Mouse (Mus musculus) embryonic facial prominence, embryonic 11.5 days (tissue): Measurements from ENCODE around the gene Lat2. TPM values are rescaled to one million over a fixed set of nuclear protein-coding genes. Genes with fewer than 3 reads are reported as not detected.

Experiments used
- ATAC-seq: fragments of 200-750 bp; cut with Nextera tagmentation; replicated peaks from 2 replicates; pipeline ENCODE4 v1.8.0; 2017; ENCODE audit warnings: low read depth; ENCODE audit not compliant: insufficient number of reproducible peaks, low FRiP score, low TSS enrichment
- DNase-seq: peaks from one replicate; pipeline ENCODE4 v3.0.0-alpha.2; 2015; ENCODE audit warnings: low spot score
- H3K27ac ChIP-seq: fragments of 300-500 bp; sonication (generic); replicated peaks from 2 replicates; pipeline ENCODE4 v1.5.1; 2014; ENCODE audit warnings: mild to moderate bottlenecking, low read depth, low read length, control low read depth
- H3K27me3 ChIP-seq: fragments of 300-500 bp; sonication (generic); 2 replicates; pipeline ENCODE4 v1.6.1; 2014; ENCODE audit warnings: mild to moderate bottlenecking, low read length, moderate library complexity, mixed read lengths; ENCODE audit not compliant: control insufficient read depth, insufficient read depth
- H3K36me3 ChIP-seq: fragments of 300-500 bp; sonication (generic); replicated peaks from 2 replicates; pipeline ENCODE4 v1.6.1; 2014; ENCODE audit warnings: low read depth, mild to moderate bottlenecking, low read length, moderate library complexity, mixed read lengths; ENCODE audit not compliant: control insufficient read depth, insufficient read depth
- H3K4me1 ChIP-seq: fragments of 300-500 bp; sonication (generic); 2 replicates; pipeline ENCODE4 v1.6.1; 2014; ENCODE audit warnings: low read length, mixed read lengths; ENCODE audit not compliant: control insufficient read depth, insufficient read depth
- H3K4me2 ChIP-seq: fragments of 300-500 bp; sonication (generic); 2 replicates; pipeline ENCODE4 v1.6.1; 2014; ENCODE audit warnings: low read depth, mild to moderate bottlenecking, control low read depth, low read length, moderate library complexity
- H3K4me3 ChIP-seq: fragments of 300-500 bp; sonication (generic); 2 replicates; pipeline ENCODE4 v1.5.1; 2014; ENCODE audit warnings: low read depth, low read length, control low read depth
- H3K9ac ChIP-seq: fragments of 300-500 bp; sonication (generic); replicated peaks from 2 replicates; pipeline ENCODE4 v1.6.1; 2014; ENCODE audit warnings: mild to moderate bottlenecking, control low read depth, low read length
- H3K9me3 ChIP-seq: fragments of 300-500 bp; sonication (generic); replicated peaks from 2 replicates; pipeline ENCODE4 v1.6.1; 2016; ENCODE audit warnings: mild to moderate bottlenecking, low read length, inconsistent platforms, mixed read lengths; ENCODE audit not compliant: control insufficient read depth
- WGBS: fragments of 180-500 bp; shearing (Covaris S2); extraction: QIAGEN DNeasy Blood & Tissue Kit; methylation state at CpG from one replicate; pipeline ENCODE4 v1.1.7; 2014; 5-methylcytosine and 5-hydroxymethylcytosine counted together
- polyA plus RNA-seq: library from polyadenylated mRNA; unstranded; fragments of >200 nt; fragmentation: Nextera tagmentation; extraction: Ambion mirVana; gene quantifications from 2 replicates; pipeline ENCODE4 v1.2.1, GENCODE M21; 2014

Lat2 gene
- polyA plus RNA-seq, 1 experiment from 2014 or later = 0.77 TPM

DNA sequence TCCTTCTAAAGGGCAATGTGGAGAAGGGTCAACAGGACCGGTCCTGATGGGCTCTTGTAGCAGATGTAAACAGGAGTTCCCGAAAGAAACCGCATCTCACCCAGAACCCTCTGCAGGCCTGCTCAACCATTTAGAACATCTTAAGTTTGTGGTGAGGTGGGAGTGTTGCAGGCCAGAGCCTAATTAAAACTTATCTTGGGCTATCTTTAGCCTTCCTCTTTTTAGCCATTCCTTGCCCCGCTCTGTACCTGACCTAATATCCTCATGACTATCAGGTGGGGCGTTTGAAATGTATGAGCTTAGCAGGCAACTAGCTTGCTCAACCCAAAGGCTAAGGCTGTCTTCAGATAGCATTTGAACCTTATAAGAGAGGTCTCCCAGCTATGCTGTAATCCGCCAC, 49.1 kb downstream of the Lat2 start:
- Histone ChIP-seq H3K4me3 (no peak overlapping the region), H3K9me3 (no peaks in the 10 kb centered on the region), H3K27ac (no peak overlapping the region), H3K27me3 (no peaks in the 10 kb centered on the region), H3K36me3 (no peaks in the 10 kb centered on the region), H3K4me2 (no peak overlapping the region), H3K4me1 (no peaks in the 10 kb centered on the region), H3K9ac (no peak overlapping the region)
- 90% methylated on average over 6 of the region's 6 CpGs for WGBS
- ATAC-seq (no peak), DNase-seq (no peak)

DNA sequence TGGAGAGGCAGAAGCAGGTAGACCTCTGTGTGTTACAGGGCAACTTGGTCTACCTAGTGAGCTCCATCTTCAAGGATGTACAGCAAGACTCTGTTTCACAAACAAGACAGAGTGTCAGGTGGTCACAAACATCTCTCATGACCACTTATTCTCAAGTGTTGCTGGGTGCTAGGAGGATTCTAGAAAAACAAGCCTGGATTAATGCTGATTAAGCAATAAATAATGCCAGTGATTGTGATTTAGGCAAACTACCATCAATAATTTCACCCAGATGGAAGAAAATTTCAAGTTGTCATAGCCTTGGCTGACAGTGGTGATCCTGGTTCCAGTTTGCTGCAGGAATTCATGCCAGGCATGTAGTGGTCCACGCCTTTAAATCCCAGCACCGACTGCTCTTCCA, 50.6 kb downstream of the Lat2 start:
- DNase-seq (no peak), ATAC-seq (no peak)
- Histone ChIP-seq H3K27me3 (no peaks in the 10 kb centered on the region), H3K27ac (no peak overlapping the region), H3K4me2 (no peak overlapping the region), H3K36me3 (no peaks in the 10 kb centered on the region), H3K9me3 (no peaks in the 10 kb centered on the region), H3K4me3 (no peak overlapping the region), H3K4me1 (no peaks in the 10 kb centered on the region), H3K9ac (no peak overlapping the region)
- WGBS = 98% methylated on average over 2 of the region's 2 CpGs

DNA sequence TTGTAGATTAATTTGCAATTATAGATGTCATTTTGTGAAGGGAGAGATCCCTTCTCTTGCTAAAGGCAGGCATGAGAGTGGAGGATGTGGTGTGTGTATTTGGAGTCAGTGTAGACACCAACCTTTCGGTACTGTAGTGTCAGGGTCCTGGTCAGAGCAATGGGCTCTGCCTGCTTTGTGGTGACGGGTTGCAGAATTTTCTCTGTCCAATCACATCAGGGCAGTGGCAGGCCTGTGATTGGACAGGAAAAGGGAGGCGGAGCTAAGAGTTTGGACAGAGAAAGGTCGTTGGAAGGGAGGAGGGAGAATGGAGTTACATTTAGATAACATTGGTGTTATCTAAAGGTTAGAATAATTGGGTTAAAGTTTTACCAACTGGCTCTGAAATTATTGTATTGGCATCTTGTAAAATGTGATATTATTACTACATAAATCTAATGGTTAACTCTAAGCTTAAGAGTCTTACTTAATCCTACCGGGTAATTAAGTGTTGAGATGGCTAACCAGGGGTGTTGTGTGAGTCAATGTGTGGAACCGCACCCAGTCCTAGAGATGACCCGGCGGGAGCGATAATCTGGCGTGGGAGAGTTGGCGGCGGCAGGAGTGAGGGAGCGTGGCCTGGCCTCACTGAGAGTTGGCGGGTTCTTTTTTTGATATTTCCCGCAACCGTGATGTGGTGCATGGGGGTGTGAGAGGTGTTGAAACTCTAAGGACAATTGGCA, 54.2 kb downstream of the Lat2 start:
- no peak for DNase-seq
- Histone ChIP-seq H3K4me1 (no peaks in the 10 kb centered on the region), H3K4me3 (no peak overlapping the region), H3K36me3 (no peaks in the 10 kb centered on the region), H3K27me3 (no peaks in the 10 kb centered on the region), H3K27ac (no peak overlapping the region), H3K4me2 (no peak overlapping the region), H3K9me3 (no peaks in the 10 kb centered on the region), H3K9ac (no peak overlapping the region)
- 80% methylated on average over 16 of the region's 16 CpGs for WGBS
- ATAC-seq = no peak

DNA sequence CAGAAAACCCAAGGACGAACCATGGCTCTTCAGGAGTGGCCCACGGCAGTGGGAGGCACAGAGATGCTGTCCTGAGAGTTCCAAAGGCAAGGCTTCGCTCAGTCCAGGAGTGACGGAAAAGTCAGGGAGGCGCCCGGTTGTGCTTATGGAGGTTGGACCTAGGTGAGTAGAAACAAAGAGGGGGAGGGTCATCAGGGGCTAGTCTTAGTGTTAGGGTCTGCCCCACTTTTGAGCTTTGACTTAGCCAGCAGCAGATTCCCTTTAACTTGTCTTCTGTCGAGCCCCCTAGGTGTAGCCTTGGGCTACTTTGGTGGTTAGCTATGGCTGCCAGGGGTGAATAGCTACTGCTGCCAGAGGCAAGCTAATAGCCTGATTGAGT, 54.8 kb downstream of the Lat2 start, which contains the start of gene Syna:
Gene Syna (minus strand): TSS at position 101 of the 379 bp plus-strand sequence.
- Histone ChIP-seq H3K36me3 (no peaks in the 10 kb centered on the region), H3K4me3 (no peak within 1 kb of the TSS), H3K27ac (no peak within 1 kb of the TSS), H3K4me1 (no peaks in the 10 kb centered on the region), H3K9me3 (no peaks in the 10 kb centered on the region), H3K4me2 (no peak within 1 kb of the TSS), H3K9ac (no peak within 1 kb of the TSS), H3K27me3 (no peaks in the 10 kb centered on the region)
- ATAC-seq (no peak), DNase-seq (no peak)
- WGBS = 87% methylated on average over 7 of the region's 7 CpGs

DNA sequence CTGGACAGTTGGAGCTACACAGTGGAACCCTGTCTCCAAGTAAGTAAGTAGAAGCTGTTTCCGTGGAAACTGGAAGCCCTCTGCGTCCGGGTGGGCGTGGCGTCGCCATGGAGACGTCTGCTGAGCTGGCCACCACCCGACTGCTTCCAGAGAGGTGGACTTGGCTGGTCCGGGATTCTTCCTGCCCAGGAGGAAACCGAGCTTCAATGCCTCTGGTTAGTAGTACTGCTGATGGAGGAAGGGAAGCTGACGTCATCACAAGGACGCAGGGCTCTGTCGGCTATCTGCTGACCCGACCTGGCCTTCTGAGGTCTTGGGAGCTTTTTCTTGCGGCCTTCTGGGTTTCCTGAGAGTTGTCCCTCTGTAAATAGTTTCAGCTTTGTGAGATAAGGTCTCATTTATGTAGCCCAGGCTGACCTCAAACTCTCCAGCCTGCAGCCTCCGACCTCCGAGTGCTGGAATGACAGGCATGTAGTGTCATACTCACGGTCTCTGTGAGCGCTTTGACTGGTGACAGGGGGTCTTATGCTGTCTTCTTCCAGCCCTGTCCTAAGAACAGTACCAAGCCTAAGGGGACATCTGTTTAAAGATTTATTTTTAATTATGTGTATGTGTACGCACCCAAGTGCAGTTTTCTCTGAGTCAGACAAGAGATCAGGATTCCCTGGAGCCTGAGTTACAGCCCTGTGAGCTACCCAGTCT, 59.2 kb downstream of the Lat2 start:
- Histone ChIP-seq H3K9ac (no peak overlapping the region), H3K4me3 (no peak overlapping the region), H3K4me2 (peak overlapping the region; percentile 33), H3K4me1 (peaks cover 8% of the 10 kb centered on the region), H3K36me3 (no peaks in the 10 kb centered on the region), H3K27me3 (no peaks in the 10 kb centered on the region), H3K9me3 (no peaks in the 10 kb centered on the region), H3K27ac (no peak overlapping the region; the same call in 1 of the 2 replicates)
- whole genome bisulfite sequencing = 9% methylated on average over 20 of the region's 20 CpGs
- peak; percentile 88 for DNase-seq
- no peak for ATAC-seq

DNA sequence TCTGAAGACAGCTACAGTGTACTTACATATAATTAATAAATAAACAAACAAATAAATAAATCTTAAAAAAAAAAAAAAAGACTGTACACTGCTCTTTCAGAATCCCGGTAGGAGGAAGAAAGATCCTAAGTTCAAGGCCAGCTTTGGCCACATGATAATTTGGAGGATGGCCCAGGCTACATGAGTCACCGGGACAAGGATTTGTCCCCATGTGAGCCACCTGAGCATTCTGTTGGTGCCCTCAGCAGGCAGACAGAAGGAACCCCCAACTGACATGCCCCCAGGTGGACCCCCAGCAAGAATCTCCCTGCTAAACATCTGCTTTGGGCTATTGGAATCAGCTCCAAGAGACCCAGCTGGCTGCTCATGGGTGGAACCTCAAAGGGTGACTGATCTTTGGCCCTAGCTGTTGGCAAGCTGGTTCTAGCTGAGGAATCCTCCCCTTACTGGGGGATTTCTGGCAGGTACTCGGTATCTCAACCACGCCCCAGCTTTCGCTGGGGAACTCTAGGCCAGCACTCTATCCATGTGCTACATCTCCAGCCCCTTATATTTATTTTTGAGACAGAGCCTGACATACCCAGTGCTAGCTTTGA, 60.8 kb downstream of the Lat2 start:
- H3K9ac ChIP-seq = no peak overlapping the region
- no peak overlapping the region for H3K27ac ChIP-seq
- H3K4me2 ChIP-seq = no peak overlapping the region
- no peak for DNase-seq
- H3K4me1 ChIP-seq = peaks cover 8% of the 10 kb centered on the region
- no peaks in the 10 kb centered on the region for H3K27me3 ChIP-seq
- H3K4me3 ChIP-seq = no peak overlapping the region
- no peaks in the 10 kb centered on the region for H3K36me3 ChIP-seq
- H3K9me3 ChIP-seq = no peaks in the 10 kb centered on the region
- ATAC-seq = no peak
- WGBS = 86% methylated on average over 5 of the region's 5 CpGs

DNA sequence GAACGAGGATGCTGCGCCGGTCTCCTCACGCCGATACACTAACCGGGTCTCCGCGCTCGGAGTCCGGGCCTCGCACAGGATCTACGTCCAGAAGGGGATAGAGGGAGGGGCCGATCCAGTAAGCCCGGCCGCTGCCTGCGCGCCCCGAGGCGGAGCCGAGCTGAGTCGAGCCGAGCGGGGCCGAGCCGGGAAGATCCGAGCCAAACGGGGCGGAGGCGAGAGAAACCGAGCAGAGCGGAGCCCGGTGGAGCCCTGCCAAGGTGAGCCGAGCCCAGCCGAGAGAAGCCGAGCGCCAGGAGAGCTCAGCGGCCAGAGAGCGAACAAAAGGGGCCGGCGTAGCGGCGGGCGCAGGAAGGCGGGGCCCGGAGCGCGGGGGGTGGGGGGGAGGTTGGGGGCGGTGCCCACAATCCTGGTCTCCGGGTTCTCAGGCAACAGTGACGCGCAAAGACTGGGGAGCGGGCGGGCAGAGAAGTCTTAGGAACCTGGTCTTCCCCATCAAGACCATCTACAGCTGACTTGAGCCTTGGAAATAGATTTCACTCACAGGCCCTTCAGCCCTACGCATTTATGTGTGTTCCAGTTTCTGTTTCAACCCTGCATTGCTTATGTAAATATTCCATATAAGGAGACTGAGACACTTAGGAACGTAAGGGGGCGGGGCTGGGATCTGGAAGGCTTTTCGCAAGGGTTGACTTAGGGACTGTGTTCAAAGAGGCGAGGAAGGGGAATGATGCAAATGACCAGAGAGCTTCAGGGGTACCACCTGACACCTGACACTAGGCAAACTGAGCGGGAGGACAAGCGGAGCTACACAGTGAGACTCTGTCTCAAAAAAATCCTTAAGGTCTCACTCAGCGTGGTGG, 62.5 kb downstream of the Lat2 start, which contains the start of gene Clip2:
Gene Clip2 (minus strand): TSS at position 325 of the 863 bp plus-strand sequence.
- Histone ChIP-seq H3K4me2 (peak within 1 kb of the TSS; percentile 94), H3K4me1 (peaks cover 8% of the 10 kb centered on the region), H3K27ac (peak within 1 kb of the TSS; percentile 95), H3K36me3 (no peaks in the 10 kb centered on the region), H3K4me3 (peak within 1 kb of the TSS; percentile 97), H3K27me3 (no peaks in the 10 kb centered on the region), H3K9me3 (no peaks in the 10 kb centered on the region), H3K9ac (peak within 1 kb of the TSS; percentile 90)
- 1% methylated on average over 61 of the region's 61 CpGs for WGBS
- peak; percentile 94 for DNase-seq
- ATAC-seq = peak; percentile 91
